Mouse (Mus musculus): Measurements from ENCODE around the gene Gm28043. TPM values are rescaled to one million over a fixed set of nuclear protein-coding genes. Genes with fewer than 3 reads are reported as not detected.

Gm28043 gene
- polyA plus RNA-seq, 1 experiment from 2014 or later = 2.8 TPM

GRCm38 (mm10) chr17:29628946-29629345, 14.3 kb downstream of the Gm28043 start:
- Histone ChIP-seq H3K9me3 (no peaks in the 10 kb centered on the region), H3K4me2 (no peak overlapping the region), H3K27ac (no peak overlapping the region), H3K9ac (no peak overlapping the region), H3K27me3 (no peaks in the 10 kb centered on the region), H3K36me3 (peaks cover 93% of the 10 kb centered on the region), H3K4me3 (no peak overlapping the region), H3K4me1 (no peaks in the 10 kb centered on the region)
- no peak for ATAC-seq (ENCODE audit: borderline replicate concordance, extremely low read depth, low FRiP score, low TSS enrichment)
- 90% methylated on average over 5 of the region's 5 CpGs for WGBS

- 83% methylated on average over 5 of the region's 5 CpGs for WGBS
- H3K4me1 ChIP-seq = no peaks in the 10 kb centered on the region
Observed at GRCm38 (mm10) chr17:29629620-29630019, 14.9 kb downstream of the Gm28043 start.

GRCm38 (mm10) chr17:29632312-29632711, 17.6 kb downstream of the Gm28043 start:
- 92% methylated on average over 11 of the region's 11 CpGs for WGBS

More at GRCm38 (mm10) chr17:29629620-29630019, 14.9 kb downstream of the Gm28043 start:
- Histone ChIP-seq H3K9ac (no peak overlapping the region), H3K36me3 (peaks cover 95% of the 10 kb centered on the region), H3K27ac (no peak overlapping the region), H3K9me3 (no peaks in the 10 kb centered on the region), H3K4me3 (no peak overlapping the region), H3K4me2 (no peak overlapping the region), H3K27me3 (no peaks in the 10 kb centered on the region)
- no peak for ATAC-seq (ENCODE audit: borderline replicate concordance, extremely low read depth, low FRiP score, low TSS enrichment)

GRCm38 (mm10) chr17:29635492-29635891, 20.8 kb downstream of the Gm28043 start:
- no peak for ATAC-seq (ENCODE audit: borderline replicate concordance, extremely low read depth, low FRiP score, low TSS enrichment)
- peaks cover 87% of the 10 kb centered on the region for H3K36me3 ChIP-seq
- no peak overlapping the region for H3K4me2 ChIP-seq
- 88% methylated on average over 8 of the region's 8 CpGs for WGBS
- no peaks in the 10 kb centered on the region for H3K9me3 ChIP-seq
- H3K27ac ChIP-seq = no peak overlapping the region
- no peak overlapping the region for H3K4me3 ChIP-seq
- H3K9ac ChIP-seq = no peak overlapping the region
- H3K4me1 ChIP-seq = no peaks in the 10 kb centered on the region
- no peaks in the 10 kb centered on the region for H3K27me3 ChIP-seq

More at GRCm38 (mm10) chr17:29632312-29632711, 17.6 kb downstream of the Gm28043 start:
- H3K4me1 ChIP-seq = no peaks in the 10 kb centered on the region
- H3K36me3 ChIP-seq = peaks cover 88% of the 10 kb centered on the region
- H3K27ac ChIP-seq = no peak overlapping the region
- no peak overlapping the region for H3K9ac ChIP-seq
- no peak for ATAC-seq (ENCODE audit: borderline replicate concordance, extremely low read depth, low FRiP score, low TSS enrichment)
- H3K4me2 ChIP-seq = no peak overlapping the region
- H3K27me3 ChIP-seq = no peaks in the 10 kb centered on the region
- no peak overlapping the region for H3K4me3 ChIP-seq
- H3K9me3 ChIP-seq = no peaks in the 10 kb centered on the region

- Histone ChIP-seq H3K9me3 (no peaks in the 10 kb centered on the region), H3K4me3 (no peak overlapping the region), H3K4me2 (no peak overlapping the region), H3K36me3 (peaks cover 87% of the 10 kb centered on the region), H3K9ac (no peak overlapping the region), H3K4me1 (no peaks in the 10 kb centered on the region), H3K27me3 (no peaks in the 10 kb centered on the region), H3K27ac (no peak overlapping the region)
- ATAC-seq (ENCODE audit: borderline replicate concordance, extremely low read depth, low FRiP score, low TSS enrichment) = no peak
- WGBS = 65% methylated on average over 5 of the region's 5 CpGs
Observed at GRCm38 (mm10) chr17:29636118-29636517, 21.4 kb downstream of the Gm28043 start.

GRCm38 (mm10) chr17:29637377-29637776, 22.7 kb downstream of the Gm28043 start:
- Histone ChIP-seq H3K9me3 (no peaks in the 10 kb centered on the region), H3K27me3 (no peaks in the 10 kb centered on the region), H3K4me3 (no peak overlapping the region), H3K27ac (no peak overlapping the region), H3K9ac (no peak overlapping the region), H3K36me3 (peaks cover 87% of the 10 kb centered on the region), H3K4me1 (no peaks in the 10 kb centered on the region), H3K4me2 (no peak overlapping the region)
- no peak for ATAC-seq (ENCODE audit: borderline replicate concordance, extremely low read depth, low FRiP score, low TSS enrichment)
- 85% methylated on average over 4 of the region's 4 CpGs for WGBS

GRCm38 (mm10) chr17:29637895-29638294, 23.2 kb downstream of the Gm28043 start:
- no peaks in the 10 kb centered on the region for H3K4me1 ChIP-seq
- H3K9ac ChIP-seq = no peak overlapping the region
- H3K27ac ChIP-seq = no peak overlapping the region
- H3K4me2 ChIP-seq = no peak overlapping the region
- WGBS = 79% methylated on average over 8 of the region's 8 CpGs
- no peaks in the 10 kb centered on the region for H3K9me3 ChIP-seq
- H3K27me3 ChIP-seq = no peaks in the 10 kb centered on the region
- peaks cover 84% of the 10 kb centered on the region for H3K36me3 ChIP-seq
- no peak overlapping the region for H3K4me3 ChIP-seq
- ATAC-seq (ENCODE audit: borderline replicate concordance, extremely low read depth, low FRiP score, low TSS enrichment) = no peak

GRCm38 (mm10) chr17:29640971-29641370, 26.3 kb downstream of the Gm28043 start:
- H3K36me3 ChIP-seq = peaks cover 63% of the 10 kb centered on the region
- no peaks in the 10 kb centered on the region for H3K4me1 ChIP-seq
- no peaks in the 10 kb centered on the region for H3K27me3 ChIP-seq
- no peak overlapping the region for H3K4me3 ChIP-seq
- H3K4me2 ChIP-seq = no peak overlapping the region
- 94% methylated on average over 11 of the region's 11 CpGs for WGBS
- no peak overlapping the region for H3K27ac ChIP-seq
- no peaks in the 10 kb centered on the region for H3K9me3 ChIP-seq
- H3K9ac ChIP-seq = no peak overlapping the region
- ATAC-seq (ENCODE audit: borderline replicate concordance, extremely low read depth, low FRiP score, low TSS enrichment) = no peak

GRCm38 (mm10) chr17:29642219-29642618, 27.5 kb downstream of the Gm28043 start:
- no peak overlapping the region for H3K9ac ChIP-seq
- no peak for ATAC-seq (ENCODE audit: borderline replicate concordance, extremely low read depth, low FRiP score, low TSS enrichment)
- H3K4me3 ChIP-seq = no peak overlapping the region
- WGBS = 56% methylated on average over 3 of the region's 3 CpGs
- no peak overlapping the region for H3K4me2 ChIP-seq
- no peaks in the 10 kb centered on the region for H3K4me1 ChIP-seq
- H3K27ac ChIP-seq = no peak overlapping the region
- no peaks in the 10 kb centered on the region for H3K27me3 ChIP-seq
- H3K9me3 ChIP-seq = no peaks in the 10 kb centered on the region
- H3K36me3 ChIP-seq = peaks cover 53% of the 10 kb centered on the region

GRCm38 (mm10) chr17:29658249-29658648, 43.6 kb downstream of the Gm28043 start:
- peaks cover 10% of the 10 kb centered on the region for H3K4me1 ChIP-seq
- no peaks in the 10 kb centered on the region for H3K27me3 ChIP-seq
- no peak overlapping the region for H3K27ac ChIP-seq
- no peak overlapping the region for H3K4me2 ChIP-seq
- peaks cover 3% of the 10 kb centered on the region; the same call in 1 of the 2 replicates for H3K36me3 ChIP-seq
- no peak overlapping the region for H3K4me3 ChIP-seq
- WGBS = 43% methylated on average over 2 of the region's 2 CpGs
- H3K9ac ChIP-seq = no peak overlapping the region
- H3K9me3 ChIP-seq = no peaks in the 10 kb centered on the region
- no peak for ATAC-seq (ENCODE audit: borderline replicate concordance, extremely low read depth, low FRiP score, low TSS enrichment)

GRCm38 (mm10) chr17:29660076-29660761, 45.5 kb downstream of the Gm28043 start, which contains the start of gene Cmtr1:
Gene Cmtr1, plus strand, starts transcription at chr17:29660595.
- Histone ChIP-seq H3K9ac (peak within 1 kb of the TSS; percentile 96), H3K4me3 (peak within 1 kb of the TSS; percentile 98), H3K27ac (peak within 1 kb of the TSS; percentile 92), H3K4me1 (peaks cover 10% of the 10 kb centered on the region), H3K27me3 (no peaks in the 10 kb centered on the region), H3K4me2 (peak within 1 kb of the TSS; percentile 65), H3K9me3 (no peaks in the 10 kb centered on the region), H3K36me3 (peaks cover 19% of the 10 kb centered on the region)
- under 1% methylated on average over 39 of the region's 41 CpGs for WGBS
- peak; percentile 98 for ATAC-seq (ENCODE audit: borderline replicate concordance, extremely low read depth, low FRiP score, low TSS enrichment)

- Histone ChIP-seq H3K4me3 (peak overlapping the region; percentile 98), H3K9me3 (no peaks in the 10 kb centered on the region), H3K36me3 (peaks cover 22% of the 10 kb centered on the region), H3K27ac (peak overlapping the region; percentile 92), H3K4me1 (peaks cover 10% of the 10 kb centered on the region), H3K9ac (peak overlapping the region; percentile 96), H3K4me2 (peak overlapping the region; percentile 65), H3K27me3 (no peaks in the 10 kb centered on the region)
- WGBS = under 1% methylated on average over 41 of the region's 41 CpGs
- peak; percentile 66 for ATAC-seq (ENCODE audit: borderline replicate concordance, extremely low read depth, low FRiP score, low TSS enrichment)
Observed at GRCm38 (mm10) chr17:29660762-29661391, 46.2 kb downstream of the Gm28043 start.

All from lung, embryonic 15.5 days (tissue).